In genomic region chr1:106172301-106172930, GRCm38 (mm10) we compare ENCODE assay signal across 8 mouse cellular contexts. TPM values are rescaled to one million over a fixed set of nuclear protein-coding genes. Genes with fewer than 3 reads are reported as not detected.
DNase-seq lines count a peak whose midpoint lies in the region; ATAC-seq lines count a peak whose summit lies in the region.

No protein-coding gene starts in this region.

- H3K4me3 ChIP-seq in liver, embryonic 11.5 days (ENCODE audit: low read depth, low read length): peak overlapping the region; percentile 88

- intact Hi-C loops in gastrocnemius, postnatal 36 days (cut with DNase I): no loop called here

- peak overlapping the region; percentile 64 for H3K27ac ChIP-seq in liver, embryonic 11.5 days (ENCODE audit: low read depth, low read length)

- H3K9me3 ChIP-seq in liver, embryonic 11.5 days (ENCODE audit: control insufficient read depth, low read length): no peaks in the 10 kb centered on the region

- H3K4me1 ChIP-seq in liver, embryonic 11.5 days (replicated peaks; ENCODE audit: control insufficient read depth, insufficient read depth, low read length): peaks cover 14% of the 10 kb centered on the region

- H3K27me3 ChIP-seq in liver, embryonic 11.5 days (replicated peaks; ENCODE audit: control insufficient read depth, insufficient read depth, low read length): no peaks in the 10 kb centered on the region
- no peaks in the 10 kb centered on the region; the same call in 1 of the 2 replicates for H3K27me3 ChIP-seq in splenic B cell, adult 2 months (ENCODE audit: control insufficient read depth, insufficient read depth, low read length, poor library complexity, severe bottlenecking)

- no peaks in the 10 kb centered on the region for H3K36me3 ChIP-seq in liver, embryonic 11.5 days (ENCODE audit: control insufficient read depth, insufficient read depth, low read length)
- no peaks in the 10 kb centered on the region for H3K36me3 ChIP-seq in splenic B cell, adult 2 months (ENCODE audit: control insufficient read depth, insufficient read depth, low read length, poor library complexity, severe bottlenecking)

- 0 out of 2 replicates have a peak, but pooled peaks have one; percentile 3 for ATAC-seq in liver, embryonic 11.5 days (replicated peaks; ENCODE audit: low FRiP score)

- DNase-seq in thymus, adult 18-20 months: peak; percentile 27 to 42
- DNase-seq in thymus, postnatal 14 days: no peak
- DNase-seq in cerebellum, postnatal 25 days: peak; percentile 73 to 74
- DNase-seq in gastrocnemius, postnatal 36 days: peak; percentile 23 to 51
- DNase-seq in kidney, adult 11 months: peak; percentile 51
- DNase-seq in liver, embryonic 11.5 days (ENCODE audit: low spot score): peak; percentile 72
- peak; percentile 72 for DNase-seq in naive thymus-derived CD4-positive, alpha-beta T cell, adult 2 months (ENCODE audit: low read depth)
- peak; percentile 64 for DNase-seq in splenic B cell, adult 2 months (ENCODE audit: low read depth, low spot score)

- under 1% methylated on average over 76 of the region's 77 CpGs for WGBS in liver, embryonic 11.5 days

- peak overlapping the region; percentile 84 for H3K9ac ChIP-seq in liver, embryonic 11.5 days (ENCODE audit: low read depth, low read length)

- H3K4me2 ChIP-seq in liver, embryonic 11.5 days: peak overlapping the region; percentile 84

RNA-seq across cellular contexts. Expression of gene Phlpp1, which starts 0.9 kb away (rescaled TPM):
- total RNA-seq in gastrocnemius, postnatal 36 days (2021): 1 to 10 TPM; 6.3 to 6.9 TPM
- polyA plus RNA-seq in liver, embryonic 11.5 days (2014; fragmentation: Nextera tagmentation; extraction: Ambion mirVana): 1.7 and 1.8 TPM in 2 replicates
